Mouse (Mus musculus) left cerebral cortex, adult 8-10 months (tissue): ENCODE data around the gene Trim17. TPM values are rescaled to one million over a fixed set of nuclear protein-coding genes. Genes with fewer than 3 reads are reported as not detected.
"Not testable (repeated sequence)": the region's sequence is repeated elsewhere in the genome, so short reads cannot be mapped to it uniquely, and the experiment has no call there.

ENCODE experiments used
- DNase-seq, 2 experiments: peaks; one replicate each; pipeline ENCODE4 v3.0.0; 2022; ENCODE audit warnings: low spot score in 2 of 2
- total RNA-seq, 4 experiments: library from RNA; stranded (reverse); gene quantifications; 2 replicates each; pipeline ENCODE4 v1.2.4; 2022

Gene Trim17
- total RNA-seq, 4 experiments from 2014 or later = 3.7 to 5.0 (median 4.1) TPM

DNA sequence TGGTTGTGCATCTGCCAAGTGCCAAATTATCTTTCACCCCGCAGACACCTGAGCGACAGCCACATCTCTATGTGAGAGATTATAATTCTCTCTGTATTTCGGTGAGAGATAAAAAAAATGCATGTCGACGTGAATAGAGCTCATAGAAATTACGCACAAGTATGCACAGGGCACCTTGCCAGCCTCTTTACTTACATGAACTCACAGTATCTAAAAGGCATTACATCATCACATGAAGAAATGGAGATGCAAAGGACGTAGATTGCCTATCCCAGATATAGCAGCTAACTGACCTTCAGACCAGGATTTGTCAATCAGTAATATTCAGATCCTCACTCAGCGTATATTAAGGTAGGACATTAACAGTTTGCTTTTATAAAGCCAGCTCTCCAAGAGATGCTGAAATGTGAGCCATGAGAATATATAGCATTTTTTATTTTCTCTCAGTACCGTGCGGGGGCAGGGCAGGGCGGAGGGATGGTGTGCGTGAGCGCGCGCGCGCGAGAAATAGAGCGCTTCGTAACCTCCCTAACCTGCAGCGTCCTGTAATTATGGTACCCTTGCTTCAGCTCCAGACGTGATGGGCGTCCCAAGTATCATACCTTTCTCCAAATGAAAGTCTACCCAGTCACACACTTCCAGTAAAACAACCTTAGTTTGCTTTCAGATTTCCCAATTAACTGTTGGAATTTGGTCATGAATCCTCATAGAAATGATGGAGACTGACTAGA lies 6.5 kb upstream of the Trim17 start:
- peak in 1 of 2 experiments; percentile 64 for DNase-seq

DNA sequence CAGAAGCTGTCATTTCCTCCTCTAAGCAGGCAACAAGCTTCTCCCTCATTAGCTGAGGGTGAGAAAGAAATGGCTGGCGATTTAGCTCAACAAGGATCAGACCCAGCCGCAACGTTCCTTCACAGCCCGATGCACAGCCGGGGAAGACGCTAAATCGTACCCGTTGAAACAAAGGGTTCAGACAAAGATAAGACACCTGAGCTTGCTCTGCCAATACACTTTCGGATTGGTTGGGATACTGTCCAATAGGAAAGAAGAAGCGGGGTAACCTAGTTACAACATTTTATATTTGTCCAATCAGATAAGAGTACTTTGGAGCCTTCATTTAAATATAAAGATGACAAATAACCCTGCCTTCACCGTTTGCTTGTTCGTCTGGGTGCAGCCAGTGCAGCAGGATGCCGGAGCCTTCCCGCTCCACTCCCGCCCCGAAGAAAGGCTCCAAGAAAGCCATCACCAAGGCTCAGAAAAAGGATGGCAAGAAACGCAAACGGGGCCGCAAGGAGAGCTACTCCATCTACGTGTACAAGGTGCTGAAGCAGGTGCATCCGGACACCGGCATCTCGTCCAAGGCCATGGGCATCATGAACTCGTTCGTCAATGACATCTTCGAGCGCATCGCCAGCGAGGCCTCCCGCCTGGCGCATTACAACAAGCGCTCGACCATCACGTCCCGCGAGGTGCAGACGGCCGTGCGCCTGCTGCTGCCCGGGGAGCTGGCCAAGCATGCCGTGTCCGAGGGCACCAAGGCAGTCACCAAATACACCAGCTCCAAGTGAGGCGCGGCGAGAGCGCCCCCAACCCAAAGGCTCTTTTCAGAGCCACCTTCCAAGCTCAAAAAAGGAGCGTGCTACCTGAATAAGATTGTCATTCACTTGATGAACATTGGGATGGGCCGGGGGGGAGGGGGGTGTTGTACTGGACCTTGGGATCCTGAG lies 5.7 kb upstream of the Trim17 start, which contains the start of gene Hist3h2ba:
Gene Hist3h2ba, plus strand, starts transcription at position 379 of the 938 bp plus-strand sequence.
- DNase-seq = peak; percentile 79 to 80

DNA sequence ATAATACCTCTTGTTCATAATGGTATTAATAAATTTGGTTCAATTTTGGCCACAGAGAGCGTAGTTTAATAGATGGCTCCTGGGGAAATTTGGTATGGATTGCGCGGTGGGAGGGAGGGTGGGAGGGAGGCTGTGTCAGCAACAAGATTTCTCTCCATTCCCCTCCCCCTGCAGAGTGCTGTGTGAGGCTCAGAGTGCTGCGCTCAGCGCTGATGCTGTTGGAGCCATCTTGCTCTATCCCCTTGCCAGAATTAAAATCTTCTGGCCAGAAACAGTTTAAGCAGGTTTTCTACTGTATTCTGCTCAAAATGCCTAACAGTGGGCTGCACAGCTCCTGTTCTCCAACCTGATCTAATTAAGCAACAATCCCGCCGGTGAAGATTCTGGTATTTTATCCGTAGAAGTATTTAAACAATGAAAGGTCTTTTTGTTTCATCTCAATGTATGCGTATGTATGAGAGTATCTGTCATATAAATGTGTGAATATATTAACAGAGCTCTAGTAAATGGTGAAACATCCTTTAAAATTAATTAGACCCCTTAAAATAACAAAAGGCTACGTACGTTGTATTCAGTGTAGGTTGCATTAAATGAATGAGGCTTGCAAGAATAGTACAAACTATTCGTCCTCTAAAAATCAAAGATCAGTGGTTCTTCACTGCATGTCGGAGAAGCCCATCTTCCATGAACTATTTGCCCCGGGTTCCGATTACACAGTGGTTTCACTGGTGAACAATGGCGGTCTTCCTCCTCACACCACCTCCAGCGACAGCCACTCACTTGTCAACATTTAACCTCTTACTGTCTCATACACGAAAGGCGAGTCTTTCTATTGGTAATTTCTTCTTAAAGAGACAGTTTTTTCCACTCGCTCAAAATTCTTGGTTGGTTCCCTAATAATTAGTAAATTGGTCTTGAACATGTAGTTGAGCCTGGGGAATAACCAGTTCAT lies 4.7 kb upstream of the Trim17 start:
- DNase-seq = peak in 1 of 2 experiments; percentile 68

DNA sequence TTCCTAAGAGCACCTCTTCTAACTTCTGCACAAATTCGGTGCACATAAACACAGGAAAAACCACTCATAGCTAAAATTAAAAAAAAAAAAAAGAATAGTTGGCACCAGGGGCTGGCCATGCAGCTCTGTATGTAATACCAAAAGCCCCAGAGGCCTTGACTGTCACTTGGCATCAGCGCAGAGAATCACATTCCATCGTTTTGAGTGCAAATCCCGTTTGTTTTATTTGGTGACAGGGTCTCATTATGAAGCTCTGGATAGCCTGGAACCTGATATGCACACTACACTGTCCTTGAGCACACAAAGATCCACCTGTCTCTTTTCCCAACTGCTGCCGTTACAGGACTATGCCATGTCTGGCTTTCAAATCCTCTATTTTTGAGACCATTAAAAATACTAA lies 3.3 kb upstream of the Trim17 start:
- DNase-seq = no peak

DNA sequence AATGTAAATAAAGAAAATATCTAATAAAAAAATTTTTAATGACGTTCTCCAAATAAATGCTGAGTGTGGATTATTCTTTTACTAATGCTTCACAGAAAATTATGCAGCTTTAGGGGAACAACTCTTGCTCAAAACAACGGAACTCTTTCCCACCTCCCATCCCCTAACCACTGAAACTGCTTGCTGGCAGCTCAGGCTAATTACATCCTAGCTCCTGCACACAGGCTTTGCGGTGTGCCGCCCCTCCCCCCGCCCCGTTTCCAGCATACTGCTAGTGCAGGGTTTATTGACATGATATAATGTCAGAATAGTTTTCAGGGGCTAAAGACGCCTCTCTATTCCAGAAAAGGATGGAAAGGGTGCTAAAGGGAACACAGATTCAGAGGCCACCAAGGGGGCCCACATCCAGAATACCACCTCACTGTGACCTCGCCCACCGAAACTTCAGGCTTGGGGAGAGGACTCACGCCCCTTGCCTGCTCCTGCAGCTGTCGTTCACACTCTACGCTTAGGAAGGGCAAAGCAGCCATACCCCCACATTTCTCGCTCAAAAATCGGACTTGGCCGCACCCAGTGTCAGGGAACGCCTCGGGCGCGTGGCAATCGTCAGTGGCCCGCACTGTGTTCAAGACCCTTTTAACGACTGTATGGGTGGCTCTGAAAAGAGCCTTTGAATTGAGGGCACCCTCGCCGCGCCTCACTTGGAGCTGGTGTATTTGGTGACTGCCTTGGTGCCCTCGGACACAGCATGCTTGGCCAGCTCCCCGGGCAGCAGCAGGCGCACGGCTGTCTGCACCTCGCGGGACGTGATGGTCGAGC lies 925 bp upstream of the Trim17 start:
- no peak for DNase-seq

DNA sequence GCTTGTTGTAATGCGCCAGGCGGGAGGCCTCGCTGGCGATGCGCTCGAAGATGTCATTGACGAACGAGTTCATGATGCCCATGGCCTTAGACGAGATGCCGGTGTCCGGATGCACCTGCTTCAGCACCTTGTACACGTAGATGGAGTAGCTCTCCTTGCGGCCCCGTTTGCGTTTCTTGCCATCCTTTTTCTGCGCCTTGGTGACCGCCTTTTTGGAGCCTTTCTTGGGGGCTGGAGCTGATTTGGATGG lies 390 bp upstream of the Trim17 start:
- DNase-seq = not testable (repeated sequence)

DNA sequence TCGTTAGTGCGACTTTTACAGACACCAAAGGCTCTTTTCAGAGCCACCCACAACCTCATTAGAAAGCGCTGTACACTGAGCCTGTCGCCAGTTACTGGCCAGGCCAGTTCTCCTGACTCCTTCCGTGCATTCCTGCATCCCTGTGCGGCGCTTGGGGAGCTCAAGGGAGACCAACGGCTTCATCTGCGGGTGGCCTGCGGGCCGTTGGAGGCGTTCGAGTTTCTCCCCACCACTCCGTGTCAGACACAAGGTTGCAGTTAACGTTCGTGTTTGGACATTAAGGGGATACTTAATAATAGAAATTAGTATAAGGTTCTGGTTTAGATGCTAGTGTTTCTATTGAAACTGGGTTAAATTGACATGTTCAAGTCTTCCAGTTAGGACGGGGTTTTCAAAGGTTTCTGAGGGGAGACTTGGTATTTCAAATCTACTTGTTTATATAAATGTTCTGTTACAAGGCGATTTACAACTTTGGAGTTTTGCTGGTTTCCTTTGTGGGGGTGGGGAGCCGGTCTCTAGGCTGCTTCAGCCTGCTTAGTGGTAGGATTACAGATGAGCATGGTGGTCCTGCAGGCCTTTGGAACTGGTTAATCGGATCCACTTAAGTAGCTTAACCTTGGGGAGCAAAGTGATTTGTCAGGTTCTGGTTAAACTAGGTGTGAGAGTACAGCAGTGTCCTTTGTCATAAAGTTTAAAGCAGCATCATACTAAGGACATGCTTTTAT lies 820 bp downstream of the Trim17 start:
- DNase-seq = no peak

DNA sequence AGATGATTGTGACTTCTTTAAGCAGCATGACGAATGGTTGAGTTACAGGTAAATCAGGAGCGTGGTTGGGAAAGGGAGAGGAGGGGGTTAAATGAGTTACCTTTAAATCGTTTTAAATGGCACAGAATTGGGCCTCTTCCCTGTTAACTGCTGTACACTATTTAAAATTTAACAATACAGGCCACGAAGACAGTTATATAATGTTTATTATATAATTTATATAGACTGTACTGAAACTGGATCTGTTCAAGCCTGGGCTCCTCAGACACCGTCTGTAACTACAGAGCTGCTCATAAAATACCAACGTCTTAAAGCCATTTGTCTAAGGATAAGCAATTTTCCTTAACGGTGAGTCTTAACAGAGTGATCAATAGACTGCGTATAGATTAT lies 1.4 kb downstream of the Trim17 start:
- DNase-seq = no peak

DNA sequence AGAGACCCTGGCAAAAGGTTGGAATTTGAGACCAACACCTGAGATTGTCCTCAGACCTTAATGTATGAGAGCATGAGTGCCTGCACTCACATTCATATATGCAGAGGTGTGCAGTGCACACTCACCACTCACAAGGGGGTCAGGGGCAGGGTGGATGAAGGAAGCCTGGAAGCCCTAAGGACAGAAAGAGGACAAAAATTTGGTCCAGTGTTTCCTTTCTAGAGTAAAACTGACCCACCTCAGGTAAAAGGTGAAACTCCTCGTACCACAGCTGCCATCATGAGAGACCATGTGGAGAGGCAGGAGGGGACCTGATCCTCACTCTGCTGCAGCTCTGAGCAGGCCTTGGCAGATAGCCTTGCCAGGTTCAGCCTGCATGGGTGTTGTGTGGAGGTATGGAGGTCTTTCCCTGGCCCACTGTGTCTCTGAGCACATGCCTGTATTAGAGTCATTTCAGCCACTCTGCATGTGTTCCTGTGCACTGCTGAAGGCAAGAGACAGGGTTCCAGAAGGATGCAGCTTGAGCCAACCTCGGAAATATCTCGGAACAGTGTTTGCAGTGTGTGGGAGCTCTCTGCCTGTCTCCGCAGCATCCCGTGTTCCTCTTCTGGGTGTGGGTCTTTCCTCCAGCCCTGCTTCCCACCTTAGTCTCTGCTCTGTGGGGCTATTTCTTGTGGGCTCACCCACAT lies 2.9 kb downstream of the Trim17 start:
- DNase-seq = no peak

DNA sequence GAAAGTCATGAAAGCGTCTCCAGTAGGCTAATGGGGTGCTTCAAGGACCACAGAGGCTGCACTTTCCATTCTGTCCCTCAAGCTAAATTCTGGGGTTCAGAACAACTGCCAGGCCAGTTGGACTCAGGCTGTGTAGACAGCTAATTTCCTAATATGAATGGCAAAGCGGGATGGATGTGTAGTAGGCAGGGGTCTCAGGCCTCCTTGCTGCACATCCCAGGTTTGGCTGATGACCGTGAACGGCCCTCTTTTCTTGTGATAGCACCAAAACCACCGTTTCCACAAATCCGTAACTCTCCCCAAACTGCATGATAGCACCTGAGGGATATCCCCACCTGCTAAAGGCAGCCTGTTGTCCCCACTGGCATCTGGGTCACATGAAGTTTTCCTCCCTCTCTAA lies 4.1 kb downstream of the Trim17 start:
- DNase-seq = no peak

DNA sequence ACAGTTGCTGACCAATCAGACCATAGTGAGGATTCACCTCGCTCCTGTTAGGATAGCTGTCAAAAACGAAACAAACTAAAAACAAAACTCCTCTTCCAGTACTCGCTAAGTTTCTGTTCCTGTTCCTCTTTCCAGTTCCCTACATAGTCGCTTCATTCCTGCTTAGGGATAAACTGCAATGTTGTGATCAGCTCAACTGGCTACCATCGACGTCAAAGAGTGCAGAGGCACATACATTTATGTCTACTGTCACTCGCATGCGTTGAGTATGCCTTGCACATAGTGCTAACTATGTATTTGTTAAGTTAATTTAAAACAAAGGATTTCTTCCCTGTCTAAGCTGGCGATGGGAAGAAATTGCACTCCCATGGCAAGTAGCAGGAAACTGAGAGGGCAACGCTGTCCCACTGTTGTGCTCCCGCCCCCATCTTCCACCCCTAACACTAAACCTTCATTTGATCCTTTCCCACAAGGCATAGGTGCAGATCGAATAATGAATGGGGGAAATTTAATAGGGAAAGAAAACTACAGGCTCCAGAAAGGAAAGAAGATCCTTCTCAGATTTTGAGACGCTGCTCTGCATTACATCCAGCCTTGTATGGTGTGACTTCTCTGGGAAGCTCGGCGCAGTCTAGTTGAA lies 4.8 kb downstream of the Trim17 start:
- DNase-seq = no peak

DNA sequence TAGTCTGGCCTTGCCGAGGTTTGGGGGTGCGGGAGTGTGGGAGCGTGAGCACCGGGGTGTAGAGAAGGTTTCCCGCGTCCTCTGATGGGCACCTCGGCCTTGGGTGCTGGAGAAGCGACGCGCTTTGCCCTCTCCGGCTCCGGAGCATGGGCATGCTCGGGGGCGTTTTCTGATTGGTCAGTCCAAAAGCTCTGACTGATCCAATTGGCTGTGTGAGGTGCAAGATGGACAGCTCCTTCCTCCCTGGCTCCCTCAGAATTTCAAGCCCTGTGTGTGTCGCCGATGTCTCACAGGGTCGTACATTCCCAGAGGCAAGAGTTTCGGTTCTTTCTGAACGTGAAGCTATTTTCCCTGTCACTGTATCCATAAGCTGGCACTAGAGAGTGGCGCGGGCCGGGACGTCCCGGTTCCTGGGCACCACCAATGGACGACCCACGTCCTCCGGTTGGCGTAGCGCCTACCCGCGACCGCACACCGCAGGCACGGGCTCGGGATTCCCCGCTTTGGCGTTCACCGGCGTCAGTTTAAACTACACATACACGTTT lies 5.5 kb downstream of the Trim17 start:
- peak; percentile 66 to 80 for DNase-seq

DNA sequence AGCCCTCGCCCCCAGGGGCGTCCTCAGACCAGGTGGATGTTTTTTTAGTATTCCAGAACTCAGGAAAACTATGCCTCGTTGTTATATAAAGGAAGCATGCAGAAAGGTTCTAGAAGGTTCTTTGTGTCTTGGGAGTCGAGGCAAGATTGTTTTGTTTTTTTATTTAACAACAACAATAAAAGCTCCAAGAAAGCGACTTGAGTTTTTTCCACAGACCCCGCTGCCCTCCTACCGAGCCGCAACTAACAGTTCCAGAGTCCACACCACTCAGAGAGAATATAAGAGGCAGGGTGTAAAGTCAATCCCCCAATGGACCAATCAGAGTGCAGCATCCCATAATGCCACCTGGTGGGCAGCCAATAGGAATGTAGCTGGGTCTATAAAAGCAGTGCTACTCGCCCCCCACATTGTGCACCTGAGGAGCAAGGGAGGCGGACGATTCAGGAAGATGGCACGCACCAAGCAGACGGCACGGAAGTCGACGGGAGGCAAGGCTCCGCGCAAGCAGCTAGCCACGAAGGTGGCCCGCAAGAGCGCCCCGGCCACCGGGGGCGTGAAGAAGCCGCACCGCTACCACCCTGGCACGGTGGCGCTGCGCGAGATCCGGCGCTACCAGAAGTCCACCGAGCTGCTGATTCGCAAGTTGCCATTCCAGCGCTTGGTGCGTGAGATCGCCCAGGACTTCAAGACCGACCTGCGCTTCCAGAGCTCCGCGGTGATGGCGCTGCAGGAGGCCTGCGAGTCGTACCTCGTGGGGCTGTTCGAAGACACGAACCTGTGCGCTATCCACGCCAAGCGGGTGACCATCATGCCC lies 7.1 kb downstream of the Trim17 start:
- DNase-seq = no peak

DNA sequence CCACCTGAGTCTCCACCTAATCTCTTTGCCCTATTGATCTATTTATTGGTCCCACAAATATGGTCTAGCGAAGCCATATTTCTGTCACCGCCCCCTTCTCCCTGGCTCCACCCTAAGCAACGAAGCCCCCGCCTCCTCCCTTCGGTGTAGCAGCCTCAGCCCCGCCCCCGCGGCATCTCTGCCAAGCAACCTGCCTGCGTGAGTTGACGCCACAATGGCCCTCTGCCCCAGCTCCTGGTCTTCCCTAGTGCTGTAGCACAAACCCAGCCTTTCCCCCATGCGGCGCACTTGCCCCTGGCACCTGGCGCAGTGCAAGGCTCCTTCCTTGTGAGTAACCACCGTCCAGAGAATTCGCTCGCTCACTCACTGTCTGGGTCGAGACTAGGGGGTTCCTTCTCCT lies 9.1 kb downstream of the Trim17 start:
- DNase-seq = no peak

DNA sequence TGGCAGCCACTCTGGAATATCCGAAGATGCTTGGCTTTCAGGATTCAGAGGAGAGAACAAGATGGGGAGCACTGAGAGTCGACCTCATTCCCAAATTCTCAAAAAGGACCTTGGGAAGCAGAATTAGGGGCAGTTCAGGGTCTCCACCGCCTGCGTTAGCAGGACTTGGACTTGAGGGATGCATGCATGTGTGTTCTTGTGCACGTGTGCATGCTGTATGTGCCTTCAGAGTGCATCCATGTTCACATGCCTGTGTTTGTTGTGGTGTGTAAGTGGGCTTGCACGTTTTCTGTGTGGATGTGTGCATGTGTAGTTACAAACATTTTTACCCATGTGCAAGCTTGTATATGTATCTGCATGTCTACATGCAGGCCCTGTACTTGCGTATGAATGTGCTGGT lies 9.7 kb downstream of the Trim17 start:
- no peak for DNase-seq

DNA sequence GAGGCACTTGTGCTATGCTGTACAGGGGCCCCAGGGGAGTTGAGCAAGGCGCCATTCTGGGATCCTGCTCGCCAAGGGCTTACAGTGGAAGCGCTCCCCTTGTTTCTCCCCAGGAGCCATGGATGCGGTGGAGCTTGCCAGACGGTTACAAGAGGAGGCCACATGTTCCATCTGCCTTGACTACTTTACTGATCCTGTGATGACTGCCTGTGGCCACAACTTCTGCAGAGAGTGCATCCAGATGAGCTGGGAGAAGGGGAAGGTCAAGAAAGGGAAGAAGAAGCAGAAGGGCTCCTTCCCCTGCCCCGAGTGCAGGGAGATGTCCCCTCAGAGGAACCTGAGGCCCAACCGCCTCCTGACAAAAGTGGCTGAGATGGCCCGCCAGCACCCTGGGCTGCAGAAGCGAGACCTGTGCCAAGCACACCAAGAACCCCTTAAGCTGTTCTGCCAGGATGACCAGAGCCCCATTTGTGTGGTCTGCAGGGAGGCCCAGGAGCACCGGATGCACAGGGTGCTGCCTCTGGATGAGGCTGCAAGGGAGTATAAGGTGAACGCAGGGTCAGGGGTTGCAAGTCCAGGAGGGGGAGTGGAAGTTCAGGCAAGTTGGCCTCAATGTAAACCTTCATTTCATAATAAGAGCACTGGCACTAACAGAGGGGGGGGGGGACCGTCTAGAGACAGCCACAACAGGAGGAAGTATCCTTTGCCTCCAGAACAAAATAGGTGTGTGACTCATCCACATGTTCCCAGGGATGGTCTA lies 10.7 kb downstream of the Trim17 start:
- no peak for DNase-seq

DNA sequence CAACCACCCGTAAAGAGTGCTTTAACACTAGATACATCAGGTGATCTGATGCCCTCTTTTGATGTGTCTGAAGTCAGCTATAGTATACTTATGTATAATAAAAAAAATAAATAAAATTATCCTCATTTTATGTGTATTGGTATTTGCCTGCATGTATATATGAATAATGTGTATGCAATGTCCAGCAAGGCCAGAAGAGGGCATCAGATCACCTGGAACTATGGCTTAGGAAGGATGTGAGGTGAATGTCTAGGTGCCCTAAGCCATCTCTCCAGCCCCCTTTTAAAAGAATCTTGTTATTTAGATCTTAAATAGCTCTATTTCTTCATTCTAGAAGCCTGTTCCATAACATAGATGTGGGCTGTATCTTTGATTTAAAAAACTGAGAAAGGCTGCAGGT lies 12.9 kb downstream of the Trim17 start:
- no peak for DNase-seq
